Comparison of ENCODE assay signal across 8 mouse cellular contexts in the genomic region with DNA sequence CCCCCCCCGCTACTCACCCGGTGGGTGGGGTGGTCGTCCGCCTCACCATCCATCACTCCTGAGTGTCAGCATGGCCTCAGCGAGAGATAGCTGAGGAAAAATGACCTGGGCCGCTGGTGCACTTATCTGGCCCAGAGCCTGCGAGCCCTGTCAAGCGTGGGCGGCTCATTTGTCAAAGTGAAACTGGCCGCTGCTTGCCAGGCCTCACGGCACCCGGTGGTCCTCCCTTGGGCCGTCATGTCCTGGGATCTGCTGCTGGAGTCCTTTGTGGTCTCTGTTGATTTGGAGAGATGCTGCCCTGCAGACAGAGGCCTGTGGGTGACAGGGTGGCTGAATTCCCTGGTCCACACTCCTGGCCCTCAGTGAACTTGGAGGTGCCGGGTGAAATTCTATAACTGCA.
DNase-seq lines count a peak whose midpoint lies in the region; ATAC-seq lines count a peak whose summit lies in the region.

No protein-coding gene starts in this region.

- no peak overlapping the region for H3K9ac ChIP-seq in kidney, embryonic 15.5 days
- H3K9ac ChIP-seq in limb, embryonic 11.5 days (ENCODE audit: low read length): no peak overlapping the region; the same call in 1 of the 2 replicates
- no peak overlapping the region for H3K9ac ChIP-seq in neural tube, embryonic 11.5 days (ENCODE audit: low read length)
- no peak overlapping the region for H3K9ac ChIP-seq in forebrain, embryonic 13.5 days

- no peak for DNase-seq in kidney, adult 9 months
- peak; percentile 82 for DNase-seq in embryo, embryonic 10 days (ENCODE audit: low spot score)
- DNase-seq in limb, embryonic 11.5 days (ENCODE audit: low spot score): no peak
- peak; percentile 67 for DNase-seq in neural tube, embryonic 11.5 days (ENCODE audit: low spot score)
- no peak for DNase-seq in cerebellum, postnatal 36 days

- H3K4me2 ChIP-seq in kidney, embryonic 15.5 days: peak overlapping the region; percentile 40
- 0 out of 2 replicates have a peak overlapping the region, but pooled peaks have one; percentile 20 for H3K4me2 ChIP-seq in limb, embryonic 11.5 days (ENCODE audit: low read depth, severe bottlenecking)
- no peak overlapping the region for H3K4me2 ChIP-seq in neural tube, embryonic 11.5 days (ENCODE audit: low read depth)
- no peak overlapping the region for H3K4me2 ChIP-seq in forebrain, embryonic 13.5 days

- ATAC-seq in kidney, embryonic 15.5 days (replicated peaks; ENCODE audit: low FRiP score): peak; percentile 67
- ATAC-seq in limb, embryonic 11.5 days (ENCODE audit: insufficient number of reproducible peaks, low FRiP score, low TSS enrichment, low read depth): no peak
- ATAC-seq in neural tube, embryonic 11.5 days (ENCODE audit: insufficient read depth, low FRiP score, low TSS enrichment): no peak
- ATAC-seq in forebrain, embryonic 13.5 days: no peak
- no peak for ATAC-seq in monocyte, adult 5-6 weeks (replicated peaks; ENCODE audit: insufficient number of reproducible peaks, low FRiP score, low TSS enrichment, poor library complexity, severe bottlenecking)

- no peak overlapping the region for H3K27ac ChIP-seq in kidney, embryonic 15.5 days
- H3K27ac ChIP-seq in limb, embryonic 11.5 days (replicated peaks; ENCODE audit: low read depth, low read length): no peak overlapping the region
- H3K27ac ChIP-seq in neural tube, embryonic 11.5 days (ENCODE audit: low read depth, low read length): no peak overlapping the region
- no peak overlapping the region for H3K27ac ChIP-seq in forebrain, embryonic 13.5 days

- H3K27me3 ChIP-seq in kidney, embryonic 15.5 days: peaks cover 85% of the 10 kb centered on the region
- peaks cover 59% of the 10 kb centered on the region for H3K27me3 ChIP-seq in limb, embryonic 11.5 days (ENCODE audit: control insufficient read depth, insufficient read depth, low read length)
- 0 out of 2 replicates have a peak, but pooled peaks cover 2% of the 10 kb centered on the region for H3K27me3 ChIP-seq in neural tube, embryonic 11.5 days (ENCODE audit: control insufficient read depth, insufficient read depth, low read length)
- peaks cover 27% of the 10 kb centered on the region; the same call in 1 of the 2 replicates for H3K27me3 ChIP-seq in forebrain, embryonic 13.5 days

- no peaks in the 10 kb centered on the region for H3K9me3 ChIP-seq in kidney, embryonic 15.5 days (replicated peaks)
- no peaks in the 10 kb centered on the region for H3K9me3 ChIP-seq in limb, embryonic 11.5 days (ENCODE audit: control insufficient read depth, low read length)
- H3K9me3 ChIP-seq in neural tube, embryonic 11.5 days (ENCODE audit: control insufficient read depth, low read length): no peaks in the 10 kb centered on the region
- H3K9me3 ChIP-seq in forebrain, embryonic 13.5 days (replicated peaks): no peaks in the 10 kb centered on the region

- no peak overlapping the region for H3K4me3 ChIP-seq in kidney, embryonic 15.5 days (replicated peaks)
- no peak overlapping the region for H3K4me3 ChIP-seq in limb, embryonic 11.5 days (ENCODE audit: low read depth, low read length)
- H3K4me3 ChIP-seq in neural tube, embryonic 11.5 days (ENCODE audit: low read depth, low read length): no peak overlapping the region
- H3K4me3 ChIP-seq in forebrain, embryonic 13.5 days: no peak overlapping the region

- H3K4me1 ChIP-seq in kidney, embryonic 15.5 days: peaks cover 19% of the 10 kb centered on the region
- peaks cover 14% of the 10 kb centered on the region; the same call in 1 of the 2 replicates for H3K4me1 ChIP-seq in limb, embryonic 11.5 days (ENCODE audit: control insufficient read depth, insufficient read depth, low read length)
- no peaks in the 10 kb centered on the region for H3K4me1 ChIP-seq in neural tube, embryonic 11.5 days (ENCODE audit: control insufficient read depth, insufficient read depth, low read length)
- no peaks in the 10 kb centered on the region for H3K4me1 ChIP-seq in forebrain, embryonic 13.5 days

- no peaks in the 10 kb centered on the region for H3K36me3 ChIP-seq in kidney, embryonic 15.5 days
- no peaks in the 10 kb centered on the region for H3K36me3 ChIP-seq in limb, embryonic 11.5 days (ENCODE audit: control insufficient read depth, insufficient read depth, low read length)
- H3K36me3 ChIP-seq in neural tube, embryonic 11.5 days (ENCODE audit: control insufficient read depth, insufficient read depth, low read length): no peaks in the 10 kb centered on the region
- no peaks in the 10 kb centered on the region for H3K36me3 ChIP-seq in forebrain, embryonic 13.5 days (ENCODE audit: poor library complexity, severe bottlenecking)

- 5% methylated on average over 10 of the region's 14 CpGs for WGBS in kidney, embryonic 15.5 days
- WGBS in limb, embryonic 11.5 days: 9% methylated on average over 13 of the region's 14 CpGs
- 9% methylated on average over 13 of the region's 14 CpGs for whole genome bisulfite sequencing in neural tube, embryonic 11.5 days
- WGBS in forebrain, embryonic 13.5 days: 40% methylated on average over 12 of the region's 14 CpGs

Comparison
In these comparisons a context has a peak if more than half of its experiments do, and no peak if none do; other contexts are left out.
1. H3K4me2 ChIP-seq: peak in kidney, embryonic 15.5 days (single experiment) and limb, embryonic 11.5 days (single experiment); none in neural tube, embryonic 11.5 days (single experiment) and forebrain, embryonic 13.5 days (single experiment).
2. DNase-seq: peak in embryo, embryonic 10 days (single experiment) and neural tube, embryonic 11.5 days (single experiment); none in kidney, adult 9 months (single experiment), limb, embryonic 11.5 days (single experiment) and cerebellum, postnatal 36 days (0 of 2).